Mouse (Mus musculus): ENCODE results near the gene Sgf29. TPM values are rescaled to one million over a fixed set of nuclear protein-coding genes. Genes with fewer than 3 reads are reported as not detected.
A peak's percentile ranks its signal among the peaks of the same experiment; 100 is the strongest.

Sgf29 gene
- total RNA-seq, 2 experiments from 2014 or later: 25.6 to 30.3 TPM

- no peak for DNase-seq
Observed at GRCm38 (mm10) chr7:126689021-126689420, 39.9 kb downstream of the Sgf29 start.

DNA sequence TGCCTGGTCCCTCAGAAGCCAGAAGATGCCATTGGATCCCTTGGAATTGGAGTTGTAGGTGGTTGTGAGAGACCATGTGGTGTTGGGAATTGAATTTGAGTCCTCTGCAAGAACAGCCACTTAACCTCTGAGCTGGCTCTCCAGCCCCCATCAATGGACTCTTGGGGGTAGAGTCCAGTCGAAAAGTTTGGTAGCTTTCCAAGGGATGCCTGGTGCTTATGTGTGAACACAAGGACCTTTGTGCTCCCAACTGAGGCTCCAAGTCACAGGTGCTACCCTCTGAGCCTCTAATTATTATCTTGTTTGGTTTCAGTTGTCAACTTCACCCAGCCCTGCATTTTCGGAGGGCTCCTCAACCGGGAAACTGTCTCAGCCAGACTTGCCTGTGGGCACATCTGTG, 41.6 kb downstream of the Sgf29 start:
- DNase-seq: no peak

DNA sequence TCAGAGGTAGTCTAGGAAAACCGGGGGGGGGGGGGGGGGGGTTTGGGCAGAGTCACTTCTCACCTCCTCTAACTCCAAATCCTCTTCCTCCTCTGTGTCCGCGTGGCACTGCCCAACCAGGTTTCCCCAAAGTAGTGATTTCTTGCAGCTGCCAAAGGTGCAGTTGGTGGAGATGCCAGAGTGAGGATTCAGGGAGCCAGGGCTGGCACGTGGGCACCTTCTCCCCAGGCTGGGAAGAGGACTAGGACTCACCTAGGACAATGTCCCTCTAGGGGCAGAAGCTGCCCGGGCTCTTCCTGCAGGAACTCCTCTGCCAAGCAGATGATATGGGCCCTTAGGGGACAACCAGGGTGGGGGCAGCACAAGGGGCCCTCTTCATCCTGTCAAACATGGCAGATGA, 42.6 kb downstream of the Sgf29 start:
- no peak for DNase-seq

- no peak for DNase-seq
Observed at GRCm38 (mm10) chr7:126692426-126692825, 43.3 kb downstream of the Sgf29 start.

DNA sequence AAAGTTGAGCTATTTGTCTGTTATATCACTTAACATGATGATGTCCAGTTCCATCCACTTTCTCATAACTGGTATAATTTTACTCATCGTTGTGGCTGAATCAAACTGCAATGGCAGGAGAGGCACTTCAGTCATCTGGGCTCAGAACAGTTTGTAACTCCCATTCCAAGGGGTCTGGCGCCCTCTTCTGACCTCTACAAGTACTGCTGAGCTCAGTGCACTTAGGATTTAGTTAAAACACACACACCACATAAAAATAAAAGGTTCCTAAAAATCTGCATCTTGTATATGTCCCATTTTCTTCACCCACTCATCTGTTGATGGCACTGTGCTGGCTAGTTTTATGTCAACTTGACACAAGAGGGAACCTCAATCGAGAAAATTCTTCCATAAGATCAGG, 44.1 kb downstream of the Sgf29 start:
- peak; percentile 76 to 77 for DNase-seq

DNA sequence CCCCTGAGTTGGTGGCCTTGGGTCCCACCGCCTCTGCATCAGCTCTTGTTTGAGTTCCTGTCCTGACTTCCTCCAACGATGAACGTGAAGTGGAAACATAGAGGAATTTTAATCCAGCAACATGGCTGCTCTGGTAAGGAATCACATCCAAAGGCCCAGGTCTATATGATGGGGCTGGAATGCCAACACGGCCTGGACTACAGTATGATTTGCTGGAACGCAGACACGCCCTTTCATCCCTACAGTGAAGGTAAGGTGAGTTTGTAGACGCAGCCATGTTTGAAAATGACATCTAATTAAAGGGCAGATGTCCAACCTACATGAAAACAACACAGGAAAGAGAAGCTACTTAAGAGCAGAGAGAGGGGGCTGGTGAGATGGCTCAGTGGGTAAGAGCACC, 44.7 kb downstream of the Sgf29 start:
- DNase-seq: no peak

- no peak for DNase-seq
Observed at GRCm38 (mm10) chr7:126694441-126695051, 45.4 kb downstream of the Sgf29 start.

DNA sequence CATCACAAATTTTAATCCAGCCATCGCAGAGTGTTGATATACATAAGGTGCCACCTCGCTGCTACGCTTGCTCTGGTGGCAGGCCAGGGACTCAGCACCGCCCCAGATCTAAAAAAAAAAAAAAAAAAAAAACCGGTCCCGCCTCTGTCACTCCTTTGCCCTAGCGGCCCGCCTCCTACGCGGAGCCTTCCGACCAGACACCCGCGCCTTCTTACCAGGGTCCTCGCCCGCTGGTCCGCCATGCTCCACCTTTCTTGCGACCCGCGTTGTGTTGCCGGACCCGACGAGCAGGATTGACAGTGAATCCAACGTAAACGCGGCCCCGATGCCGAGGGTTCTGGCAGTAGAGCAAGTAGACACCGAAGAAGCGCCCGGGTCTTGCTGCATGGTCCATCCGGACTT, 46.1 kb downstream of the Sgf29 start, which contains the start of gene Bola2:
TSS of gene Bola2 (plus strand) at position 192 of the 402 bp plus-strand sequence.
- DNase-seq: no peak

- peak; percentile 94 to 96 for DNase-seq
Observed at GRCm38 (mm10) chr7:126695631-126696207, 46.6 kb downstream of the Sgf29 start, which contains the start of gene Slx1b. Gene Slx1b, minus strand, starts transcription at chr7:126695784.

DNA sequence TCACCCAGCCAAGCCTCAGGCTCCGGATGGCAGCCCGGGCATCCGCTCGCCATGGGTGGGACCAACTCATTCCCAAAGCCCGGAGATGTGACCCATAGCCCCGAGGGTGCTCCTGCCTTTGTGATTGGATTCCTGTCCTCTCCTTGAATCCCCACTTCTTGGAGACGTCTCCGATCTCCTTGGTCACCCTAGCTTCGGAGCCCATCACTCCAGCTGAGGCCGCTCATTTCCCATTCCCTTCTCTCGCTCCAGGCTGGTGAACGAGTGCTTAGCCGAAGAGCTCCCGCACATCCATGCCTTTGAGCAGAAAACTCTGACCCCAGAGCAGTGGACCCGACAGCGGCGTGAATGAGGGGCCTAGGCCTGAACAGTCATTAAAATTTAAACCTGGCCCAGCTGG, 47.2 kb downstream of the Sgf29 start:
- DNase-seq: no peak

DNA sequence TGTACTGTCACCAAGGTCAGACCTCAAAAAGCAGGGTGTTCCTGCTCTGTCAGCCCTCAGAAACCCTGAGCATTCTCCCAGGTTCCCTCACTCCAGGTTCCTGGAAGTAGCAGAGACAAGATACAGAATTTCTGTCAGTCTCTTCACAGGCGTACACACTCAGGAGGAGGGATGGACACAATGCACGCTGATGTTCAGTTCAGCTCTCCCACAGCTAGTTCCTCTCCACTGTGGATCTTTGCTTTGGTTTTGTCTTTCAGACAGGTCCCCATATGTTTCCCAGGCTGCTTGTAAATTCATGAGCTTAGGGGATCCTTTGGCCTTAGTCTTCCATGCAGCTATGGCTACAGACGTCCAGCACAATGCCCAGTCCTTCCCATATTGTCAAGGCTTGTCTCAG, 47.8 kb downstream of the Sgf29 start:
- DNase-seq: no peak

- DNase-seq: no peak
Observed at GRCm38 (mm10) chr7:126697838-126698237, 48.7 kb downstream of the Sgf29 start.

- no peak for DNase-seq
Observed at GRCm38 (mm10) chr7:126700063-126701015, 51.2 kb downstream of the Sgf29 start.

GRCm38 (mm10) chr7:126701070-126701469, 52.0 kb downstream of the Sgf29 start:
- DNase-seq: peak; percentile 89 to 90

GRCm38 (mm10) chr7:126701559-126702357, 52.6 kb downstream of the Sgf29 start:
- DNase-seq: no peak

DNA sequence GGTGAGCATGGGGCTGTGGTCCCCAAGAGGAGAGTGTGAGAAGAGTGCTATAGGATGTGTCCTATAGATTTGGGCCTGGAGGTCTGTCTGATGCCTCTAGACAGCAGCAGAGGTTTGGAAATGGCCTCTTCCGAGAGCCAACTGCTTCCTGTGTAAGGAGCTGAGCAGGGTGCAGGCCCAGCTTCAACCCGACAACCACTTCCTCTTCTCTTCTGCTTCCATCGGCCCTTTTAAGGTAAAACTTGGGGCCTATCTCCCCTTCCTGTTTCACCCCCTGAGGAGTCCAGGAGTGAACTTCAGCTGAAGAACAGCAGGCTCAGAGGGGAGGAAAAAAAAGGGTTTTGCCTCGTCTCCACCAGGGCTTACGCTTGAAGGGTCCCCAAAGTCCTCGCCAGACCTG, 53.2 kb downstream of the Sgf29 start:
- DNase-seq: no peak

DNA sequence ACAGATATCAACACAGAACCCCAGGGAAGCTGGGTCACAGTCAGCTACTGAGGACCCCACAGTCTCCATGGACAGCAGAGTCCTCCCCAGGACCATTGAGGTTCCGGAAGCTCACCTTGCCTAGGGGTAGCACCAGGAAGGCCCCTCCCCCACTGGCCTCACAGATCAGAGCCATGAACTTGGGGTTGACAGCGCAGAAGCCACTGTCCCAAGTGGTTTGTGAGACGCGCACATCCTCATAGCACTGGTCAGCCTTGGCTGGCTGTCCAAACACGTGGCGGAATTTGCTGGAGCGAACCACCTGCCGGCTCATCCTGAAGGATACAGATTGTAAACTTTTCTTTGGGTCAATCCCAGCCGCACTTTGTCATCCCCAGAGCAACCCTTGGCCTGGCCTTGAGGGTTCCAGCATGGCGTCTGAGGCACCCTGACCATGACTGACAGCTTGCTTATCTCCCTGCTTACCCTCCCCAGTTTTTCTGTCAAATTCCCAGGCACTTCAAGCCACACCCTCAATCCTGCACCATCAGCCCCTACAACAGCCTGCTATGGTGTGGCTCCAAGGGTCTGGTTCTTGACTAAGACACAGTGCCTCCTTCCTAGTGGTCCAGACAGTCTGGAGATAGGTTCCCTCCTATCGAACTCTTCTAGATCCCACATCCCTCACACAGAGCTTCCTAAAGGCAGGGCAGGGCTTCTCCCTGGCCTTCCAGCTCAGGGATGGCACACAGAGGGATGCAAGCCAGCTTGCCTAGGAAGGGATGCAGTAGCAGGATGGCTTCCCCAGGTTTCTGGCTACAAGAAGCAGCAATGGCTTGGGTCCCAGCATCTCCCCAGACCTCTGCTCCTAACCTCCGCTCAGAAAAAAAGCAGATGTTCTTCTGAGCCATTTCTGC, 54.0 kb downstream of the Sgf29 start:
- DNase-seq: no peak

DNA sequence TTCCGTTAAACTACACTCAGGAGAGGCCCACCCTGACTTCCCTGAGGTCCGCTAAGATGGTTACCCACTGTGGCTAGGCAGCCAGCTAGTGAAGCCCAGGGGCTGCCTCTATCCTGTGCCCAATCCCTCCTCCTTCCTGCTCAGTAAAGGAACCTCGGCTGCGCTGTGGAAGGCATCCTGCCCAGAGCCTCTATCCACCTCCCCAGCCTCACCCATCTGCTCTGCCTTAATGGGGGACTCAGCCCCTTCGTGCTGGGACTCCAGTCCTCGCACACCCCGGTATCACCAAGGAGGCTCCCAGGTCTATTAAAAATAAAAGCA, 54.6 kb downstream of the Sgf29 start:
- no peak for DNase-seq

DNA sequence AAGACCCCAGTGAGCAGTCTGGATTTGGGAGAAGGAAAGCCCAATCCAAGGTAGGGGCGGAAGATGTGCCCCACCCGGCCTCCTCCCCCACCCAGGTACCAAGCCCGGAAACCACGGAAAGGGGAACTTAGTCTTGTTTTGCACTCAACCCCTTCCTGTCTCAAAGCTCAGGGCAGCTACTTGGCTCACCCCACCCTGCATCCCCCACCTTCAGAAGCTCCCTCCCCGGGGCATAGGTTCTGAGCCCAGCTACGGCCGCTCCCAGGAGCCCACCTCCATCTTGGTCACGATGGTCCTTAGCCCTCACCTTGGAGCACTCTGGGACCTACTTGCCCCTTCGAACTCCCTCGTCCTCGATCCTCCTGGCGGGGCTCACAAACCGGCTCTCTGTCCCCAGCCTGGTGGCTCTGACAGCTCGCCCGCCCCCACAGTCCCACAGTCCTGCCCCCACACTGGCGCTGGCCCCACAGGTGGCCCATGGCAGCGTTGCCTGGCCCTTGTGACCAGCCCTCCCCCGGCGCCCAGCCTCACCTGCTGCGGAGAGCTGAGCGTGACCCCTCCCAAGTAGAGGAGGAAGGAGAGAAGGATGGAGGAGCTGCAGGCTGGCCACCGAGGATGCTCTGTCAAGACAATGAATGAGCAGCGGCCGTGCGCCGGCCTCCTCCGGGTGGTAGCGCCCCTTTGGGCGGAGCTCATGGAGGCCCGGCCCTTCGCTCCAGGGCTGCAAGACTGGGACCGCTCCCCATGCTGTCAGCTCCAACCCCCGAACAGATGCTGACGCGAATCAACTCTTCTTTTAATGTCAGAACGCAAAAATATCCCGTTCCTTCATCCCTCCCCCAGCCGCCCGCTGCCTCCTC, 55.2 kb downstream of the Sgf29 start:
- DNase-seq: peak; percentile 89 to 90

GRCm38 (mm10) chr7:126707442-126708174, 58.5 kb downstream of the Sgf29 start, which contains the start of gene Coro1a:
Gene Coro1a, minus strand, starts transcription at chr7:126707787.
- no peak for DNase-seq
